Mouse (Mus musculus) skeletal muscle tissue, adult 2 months (tissue): Measurements from ENCODE around the gene Ggt6.

Source experiments
- DNase-seq: peaks from one replicate; pipeline ENCODE4 v3.0.0-alpha.2; 2012; ENCODE audit warnings: low read depth, low spot score

Ggt6 gene

DNA sequence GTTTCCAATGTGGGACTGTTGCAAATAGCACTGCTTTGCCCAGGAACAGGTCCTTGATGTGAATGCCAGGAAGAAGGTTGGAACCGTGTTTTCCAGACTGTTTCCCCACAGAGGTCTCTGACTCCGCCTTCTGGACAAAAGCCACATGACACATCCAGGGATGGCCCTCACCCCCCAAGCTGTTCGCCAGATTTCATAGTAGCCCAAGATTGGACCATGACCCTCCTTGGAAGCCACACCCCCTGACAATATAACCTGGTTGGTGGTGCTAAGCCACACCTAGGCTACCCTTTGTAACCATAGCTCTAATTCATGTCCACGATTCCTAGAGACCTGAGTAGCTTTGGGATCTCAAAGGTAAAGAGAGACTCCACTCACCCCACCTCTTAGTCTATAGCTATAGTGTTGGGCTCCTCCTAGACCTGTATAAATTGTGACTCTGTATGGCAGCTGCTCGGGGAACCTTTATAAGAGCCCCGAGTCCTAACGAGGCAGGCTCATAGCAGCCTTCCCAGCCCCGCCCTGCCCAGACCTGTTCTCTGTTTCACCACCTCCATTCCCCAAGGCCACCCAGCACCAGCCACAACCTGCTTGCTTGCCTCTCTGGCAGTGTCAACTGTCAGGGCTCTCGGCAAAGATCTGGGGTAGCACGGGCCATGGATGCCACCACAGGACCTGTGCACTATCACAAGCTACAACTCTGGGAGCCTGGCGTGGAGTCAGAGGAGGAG lies at the start of gene Ggt6:
Gene Ggt6 (plus strand): TSS at position 564 of the 731 bp plus-strand sequence.
- DNase-seq: no peak

DNA sequence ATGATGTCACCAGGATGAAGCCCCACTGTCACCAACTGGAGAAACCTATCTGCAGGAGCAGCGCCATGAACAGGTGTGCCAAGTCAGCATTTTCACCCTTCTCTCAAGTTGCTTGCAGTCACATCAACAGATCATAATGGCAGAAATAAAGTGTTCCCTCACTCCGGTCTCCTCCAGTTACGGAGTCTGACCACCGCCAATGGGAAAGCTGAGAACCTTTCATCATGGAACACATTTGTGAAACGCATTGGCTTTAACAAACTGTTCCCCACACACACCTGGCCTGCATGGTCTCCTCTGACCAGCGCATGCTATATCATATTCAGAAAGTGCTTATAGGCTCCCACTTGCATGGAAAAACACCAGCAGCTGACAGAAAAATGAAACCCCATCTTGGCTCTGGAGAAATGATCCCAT lies 47.2 kb upstream of the Ggt6 start:
- DNase-seq: peak; percentile 94

DNA sequence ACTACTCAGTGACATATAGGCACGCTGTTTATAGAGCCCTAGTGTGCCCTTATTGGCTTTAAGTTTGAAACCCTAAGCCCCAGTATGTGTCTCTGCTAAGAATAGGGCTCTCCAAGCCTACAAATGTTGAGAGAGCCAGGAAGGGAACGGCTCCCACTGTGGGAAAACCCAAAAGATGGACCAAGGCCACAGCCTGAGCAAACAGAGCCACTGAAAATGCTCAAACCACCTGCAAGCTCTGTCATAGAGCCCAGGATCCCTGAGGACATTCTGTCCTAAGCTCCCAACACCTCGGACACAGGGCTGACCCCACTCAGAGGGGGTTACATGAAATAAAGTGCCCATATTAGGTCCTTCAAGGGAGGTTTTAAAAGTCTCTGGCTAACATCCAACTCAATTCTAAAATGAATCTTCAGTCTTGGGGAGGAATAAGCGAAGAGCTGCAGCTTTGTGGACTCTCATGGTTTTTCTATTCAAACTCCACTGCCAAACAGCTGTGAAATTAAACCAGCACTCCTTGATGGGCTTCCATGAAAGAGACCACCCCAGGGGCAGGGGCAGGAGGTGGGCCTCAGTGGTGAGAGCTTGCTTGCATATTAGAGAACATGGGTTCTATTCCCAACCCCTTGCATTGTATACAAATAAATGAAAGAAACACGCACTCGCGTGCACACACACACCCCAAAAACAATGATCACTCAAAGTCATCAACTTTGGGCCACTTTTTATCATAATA lies 45.8 kb upstream of the Ggt6 start:
- peak; percentile 81 for DNase-seq

DNA sequence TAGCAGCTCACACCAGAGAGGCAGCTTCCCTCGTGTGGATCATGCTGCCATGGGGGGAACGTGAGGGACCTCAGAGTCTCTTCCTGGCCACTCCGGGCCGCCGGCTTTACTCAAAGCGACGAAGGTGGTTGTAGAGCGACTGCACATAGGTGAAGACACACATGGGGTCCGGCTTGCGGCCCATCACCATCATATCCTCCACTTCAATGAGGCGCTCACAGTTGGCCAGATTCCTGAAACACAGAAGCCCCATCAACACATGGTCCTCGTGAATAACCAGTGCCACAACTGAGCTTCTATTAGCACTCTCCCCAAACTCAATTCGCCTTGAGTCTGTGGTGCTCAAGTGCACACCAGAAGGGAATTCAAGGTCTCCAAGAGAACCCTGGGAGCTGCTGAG lies 44.1 kb upstream of the Ggt6 start:
- no peak for DNase-seq

DNA sequence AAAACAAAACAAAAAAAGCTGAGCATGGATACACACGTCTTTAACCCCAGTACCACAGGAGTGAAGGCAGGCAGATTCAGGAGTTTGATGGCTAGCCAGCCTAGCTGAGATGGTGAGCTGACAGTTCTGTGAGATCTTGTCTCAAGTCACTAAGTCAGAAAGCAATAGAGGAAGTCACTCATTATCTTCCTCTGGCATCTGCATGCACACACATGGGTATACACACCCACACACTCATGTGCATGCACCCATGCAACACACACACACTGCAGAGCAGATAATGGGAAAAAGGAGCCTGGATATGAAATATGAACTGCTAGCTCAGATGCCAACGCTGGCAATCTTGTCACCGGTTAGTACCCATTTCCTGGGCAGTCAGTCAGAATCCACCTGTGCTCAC lies 42.1 kb upstream of the Ggt6 start:
- no peak for DNase-seq

DNA sequence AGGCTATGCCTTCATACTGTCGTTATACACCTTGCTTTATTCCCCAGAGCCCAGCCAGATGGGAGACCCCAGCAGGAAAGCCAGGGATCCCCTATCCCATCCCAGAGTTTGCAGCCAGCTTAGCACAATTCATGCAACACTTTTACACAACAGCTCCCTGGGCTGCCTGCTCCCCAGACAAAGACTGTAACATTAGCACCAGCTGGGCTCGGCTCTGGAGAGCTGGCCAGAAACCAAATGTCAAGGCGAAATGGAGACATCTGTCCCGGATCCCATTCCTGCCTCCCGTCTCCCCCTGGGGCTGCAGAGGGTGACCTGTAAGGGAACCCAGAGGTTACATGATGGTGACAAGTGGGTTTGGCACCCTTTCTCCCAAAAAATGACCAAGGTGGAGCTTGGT lies 41.7 kb upstream of the Ggt6 start:
- DNase-seq: peak; percentile 81

DNA sequence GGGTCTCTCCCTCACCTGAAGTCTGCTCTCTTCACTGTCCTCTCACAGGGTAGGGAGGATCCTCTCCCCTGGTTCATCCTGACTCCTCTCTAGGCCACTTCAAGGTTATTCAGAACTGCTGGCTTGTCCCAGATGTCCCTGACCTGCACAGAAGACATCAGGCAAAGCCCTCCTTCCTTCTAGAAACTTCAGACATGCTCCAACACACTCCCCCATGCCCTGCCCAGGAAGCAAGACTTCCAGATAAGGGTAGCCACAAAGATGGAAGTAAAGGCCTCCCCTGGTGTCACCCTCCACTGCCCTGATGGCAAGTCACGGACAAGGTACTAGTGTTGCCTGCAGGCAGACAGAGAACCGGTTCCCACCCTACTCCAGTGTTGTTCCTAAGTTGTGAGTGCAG lies 40.6 kb upstream of the Ggt6 start:
- DNase-seq: no peak

DNA sequence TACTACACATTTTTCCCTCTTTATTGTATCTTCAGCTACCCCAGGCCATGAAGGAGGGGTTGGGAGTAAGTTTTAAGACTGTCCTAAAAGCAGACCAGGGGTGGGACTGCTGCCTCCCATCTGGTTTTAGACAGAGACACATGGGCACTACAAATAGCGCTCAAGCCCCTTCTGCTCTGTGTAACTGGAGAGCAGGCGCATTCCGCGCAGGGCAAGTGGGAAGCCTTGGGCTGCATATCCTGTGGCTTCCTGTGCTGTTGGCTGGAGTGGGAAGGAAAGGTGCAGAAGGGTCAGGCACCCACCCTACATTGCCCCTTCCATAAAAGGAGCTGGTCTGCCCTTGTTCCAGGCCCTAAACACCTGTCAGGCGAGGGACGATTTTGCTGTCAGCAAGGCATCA lies 39.7 kb upstream of the Ggt6 start:
- DNase-seq: no peak

DNA sequence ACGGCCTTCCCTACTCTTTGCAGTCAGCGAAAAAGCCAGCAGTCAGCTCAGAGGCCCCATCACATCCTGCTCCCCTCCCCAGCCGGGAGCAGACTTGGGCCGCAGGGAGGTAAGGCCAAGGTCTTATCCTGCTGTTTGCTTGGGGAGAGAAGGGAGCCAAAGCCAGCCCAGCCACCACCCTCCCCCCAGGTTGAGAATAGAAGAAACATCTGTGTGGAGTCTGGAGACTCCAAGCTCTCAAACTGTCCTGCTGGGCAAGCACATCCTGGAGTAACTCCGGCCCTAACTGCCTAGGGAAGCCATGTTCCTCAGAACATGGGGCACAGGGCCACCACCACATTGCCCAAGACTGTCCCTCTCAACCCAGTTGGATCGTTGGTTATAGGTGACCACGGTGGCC lies 38.7 kb upstream of the Ggt6 start:
- no peak for DNase-seq

DNA sequence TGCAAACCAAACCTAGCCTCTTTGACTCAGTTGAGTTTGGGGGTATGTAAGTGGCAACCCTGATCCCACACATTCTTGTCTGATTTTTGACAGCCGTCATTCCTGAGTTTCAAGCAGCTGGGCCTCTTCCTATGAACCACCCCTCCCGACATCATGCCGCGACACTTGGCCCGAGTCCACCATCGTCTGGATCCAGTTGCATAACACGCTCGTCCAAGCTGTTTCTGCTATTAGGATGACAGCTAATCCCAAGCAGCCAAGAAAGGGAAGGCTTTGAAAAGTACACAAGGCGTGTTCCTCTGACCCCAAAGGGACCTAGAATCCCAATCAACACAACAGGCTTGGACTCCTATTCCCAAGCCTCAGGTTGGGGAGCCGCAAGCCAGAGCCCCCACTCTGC lies 38.3 kb upstream of the Ggt6 start:
- DNase-seq: peak; percentile 86

DNA sequence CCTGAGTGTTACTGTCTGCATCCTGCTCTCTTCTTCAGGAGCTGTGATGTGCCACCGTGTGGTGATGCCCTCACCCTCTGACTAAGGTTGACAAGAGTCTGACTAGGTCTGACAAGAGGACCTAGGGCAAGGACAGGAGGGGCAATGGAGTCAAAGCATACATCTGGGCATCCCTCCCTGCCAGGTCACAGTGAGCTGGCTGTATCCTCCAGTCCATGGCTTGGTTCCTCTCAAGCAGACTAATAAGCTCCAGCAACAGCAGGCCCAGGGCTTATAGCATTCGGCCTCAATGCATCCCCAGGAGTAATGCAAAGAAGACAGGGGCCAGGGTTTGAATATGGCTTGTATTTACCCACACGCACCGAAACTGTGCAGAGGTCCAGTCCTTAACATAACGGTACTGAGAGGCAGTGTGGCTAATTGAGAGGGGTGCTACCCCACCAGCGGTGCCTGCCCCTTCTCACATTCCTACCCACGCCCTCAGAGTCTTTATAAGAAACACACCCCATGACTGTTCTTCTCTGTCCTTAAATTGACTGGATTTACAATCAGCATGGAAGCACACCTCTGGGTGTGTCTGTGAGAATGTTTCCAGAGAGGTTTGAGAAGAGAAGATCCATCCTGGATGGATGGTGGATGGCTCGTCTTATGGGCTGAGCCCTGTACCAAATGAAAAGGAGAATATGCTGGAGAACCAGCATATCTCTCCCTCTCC lies 37.4 kb upstream of the Ggt6 start:
- no peak for DNase-seq

DNA sequence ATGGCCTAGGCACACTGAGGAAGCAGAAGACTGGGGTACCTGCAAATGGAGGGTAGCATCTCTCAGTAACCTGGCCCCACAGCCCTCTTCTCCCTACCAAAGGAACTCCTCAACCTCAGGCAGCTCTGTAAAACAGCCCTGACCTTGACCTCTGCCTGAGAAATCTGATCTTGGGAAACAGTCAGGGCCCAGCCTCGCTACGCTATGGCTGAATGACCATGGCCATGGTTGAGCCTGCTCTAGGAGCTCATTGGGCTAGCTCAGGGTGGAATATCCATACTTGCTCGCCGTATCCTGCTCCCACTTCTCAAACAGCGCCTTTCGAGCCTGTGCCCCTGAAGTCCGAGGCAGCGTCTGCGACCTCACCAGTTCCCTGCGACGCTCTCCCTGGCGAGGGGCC lies 34.3 kb upstream of the Ggt6 start:
- DNase-seq: no peak

DNA sequence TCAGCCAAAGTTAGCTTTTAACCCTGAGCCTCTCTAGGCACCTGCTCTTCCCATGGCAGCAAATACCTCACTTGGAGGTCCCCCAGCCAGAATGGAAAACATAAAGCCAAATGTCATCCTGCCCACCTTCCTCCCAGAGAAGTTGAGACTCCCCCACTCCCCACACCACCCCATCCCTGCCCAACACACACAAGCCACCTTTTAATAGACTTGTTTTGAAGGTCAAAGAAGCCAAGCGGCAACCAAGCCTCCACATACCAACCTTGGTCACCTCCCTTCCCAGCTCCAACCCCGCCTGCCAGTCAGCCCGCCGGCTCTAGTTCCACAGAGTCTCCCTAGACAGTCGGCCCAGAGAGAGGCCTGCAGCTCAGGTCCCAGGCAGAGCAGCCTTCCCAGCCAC lies 33.3 kb upstream of the Ggt6 start:
- DNase-seq: no peak

DNA sequence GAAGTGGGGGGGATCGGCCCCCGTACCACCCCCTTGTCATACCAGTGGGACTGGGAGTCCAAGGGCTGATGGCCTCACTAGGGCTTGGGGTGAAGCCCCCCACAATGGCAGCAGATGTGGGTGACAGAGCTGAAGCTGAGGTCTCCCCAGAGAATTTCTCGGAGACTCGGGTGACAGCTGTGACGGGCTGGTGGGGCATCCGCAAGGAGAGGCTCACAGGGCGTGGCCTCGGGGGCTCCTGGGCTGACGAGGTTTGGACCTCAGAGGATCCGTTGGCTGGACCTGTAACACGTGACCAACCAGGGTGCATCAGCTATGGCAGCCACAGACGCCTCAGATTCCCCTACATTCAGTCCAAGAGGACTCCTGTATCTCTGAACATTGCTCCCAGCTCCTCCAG lies 32.4 kb upstream of the Ggt6 start:
- no peak for DNase-seq

DNA sequence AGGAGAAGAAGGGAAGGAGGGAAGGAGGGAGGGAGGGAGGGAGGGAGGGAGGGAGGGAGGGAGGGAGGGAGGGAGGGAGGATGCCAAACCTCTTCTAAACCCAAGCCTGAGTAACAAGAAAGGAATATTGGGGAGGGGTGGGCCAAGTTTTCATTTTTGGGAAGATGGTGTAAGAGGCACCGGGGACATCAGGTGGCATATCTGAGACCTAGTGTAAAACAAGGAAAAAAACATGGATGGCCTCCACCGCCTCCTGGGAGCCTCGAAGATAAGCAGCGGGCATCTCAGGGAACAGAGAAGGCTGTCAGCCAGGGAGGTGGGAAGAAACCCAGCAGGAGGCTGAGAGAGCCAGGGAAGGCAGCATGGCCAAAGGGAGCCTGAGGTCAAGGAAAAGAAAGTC lies 29.8 kb upstream of the Ggt6 start:
- no peak for DNase-seq

DNA sequence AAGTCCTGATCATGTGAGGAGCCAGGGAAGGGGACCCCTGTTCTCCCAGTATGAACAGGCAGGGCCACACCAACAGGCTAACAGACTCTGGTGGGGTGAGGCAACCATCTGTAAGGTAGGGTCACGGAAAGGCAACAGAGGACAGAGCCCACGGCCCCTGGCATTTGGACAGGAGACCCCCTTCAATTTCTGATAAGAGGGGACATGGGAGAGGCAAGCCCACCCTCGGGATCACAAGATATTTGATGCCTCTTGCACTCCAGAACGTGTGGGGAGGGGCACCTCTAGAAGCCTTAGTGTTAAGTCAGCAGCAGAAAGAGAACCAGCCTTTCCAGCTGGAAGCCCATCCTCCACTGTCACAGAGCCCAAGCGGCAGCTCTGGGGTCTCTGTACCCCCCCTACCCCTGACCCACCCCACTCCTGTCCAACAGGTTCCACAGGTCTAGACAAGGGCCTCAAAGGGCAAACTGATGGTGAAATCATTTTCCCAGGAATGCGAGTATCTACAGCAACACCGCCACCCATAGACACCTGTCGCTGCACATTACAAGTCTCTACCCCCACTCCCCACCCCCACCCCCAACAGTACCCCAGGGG lies 29.1 kb upstream of the Ggt6 start:
- no peak for DNase-seq

DNA sequence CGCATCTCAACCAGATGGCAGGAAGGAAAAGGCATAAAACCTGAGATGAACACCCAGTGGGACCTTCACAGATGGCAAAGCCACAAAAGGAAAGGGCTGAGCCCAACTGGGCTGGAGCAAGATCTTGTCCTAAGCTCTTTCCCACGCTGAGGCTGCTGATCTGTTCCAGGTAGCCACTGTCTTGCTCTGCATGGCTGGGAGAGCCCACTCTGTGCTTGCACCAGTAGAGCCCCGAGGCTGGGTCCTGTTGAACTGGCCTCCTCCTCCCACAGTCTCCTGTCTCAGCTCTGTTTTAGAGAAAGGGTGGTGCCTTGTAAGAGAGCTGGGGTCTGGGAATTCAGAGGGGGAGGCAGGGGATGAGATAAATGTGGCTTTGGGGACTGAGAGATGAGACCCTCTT lies 28.2 kb upstream of the Ggt6 start:
- DNase-seq: no peak

DNA sequence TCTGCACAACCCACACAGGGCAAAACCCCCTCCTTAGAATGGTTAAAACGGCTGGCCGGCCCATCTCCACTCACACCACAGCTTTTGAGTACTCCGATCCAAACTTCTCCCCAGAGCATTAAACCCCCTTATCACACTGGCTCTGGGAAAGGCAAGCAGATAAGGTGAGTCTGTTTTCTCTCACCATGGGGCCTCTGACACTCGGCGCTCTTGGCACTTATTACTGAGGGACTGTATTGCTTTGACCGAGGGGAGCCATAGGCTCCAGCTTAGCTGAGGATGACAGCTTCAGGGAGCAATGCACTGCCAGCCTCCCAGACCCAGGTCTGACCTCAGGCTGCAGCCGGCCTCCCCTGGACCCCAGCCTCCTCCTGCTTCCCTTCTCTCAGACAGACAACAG lies 27.8 kb upstream of the Ggt6 start:
- DNase-seq: no peak

DNA sequence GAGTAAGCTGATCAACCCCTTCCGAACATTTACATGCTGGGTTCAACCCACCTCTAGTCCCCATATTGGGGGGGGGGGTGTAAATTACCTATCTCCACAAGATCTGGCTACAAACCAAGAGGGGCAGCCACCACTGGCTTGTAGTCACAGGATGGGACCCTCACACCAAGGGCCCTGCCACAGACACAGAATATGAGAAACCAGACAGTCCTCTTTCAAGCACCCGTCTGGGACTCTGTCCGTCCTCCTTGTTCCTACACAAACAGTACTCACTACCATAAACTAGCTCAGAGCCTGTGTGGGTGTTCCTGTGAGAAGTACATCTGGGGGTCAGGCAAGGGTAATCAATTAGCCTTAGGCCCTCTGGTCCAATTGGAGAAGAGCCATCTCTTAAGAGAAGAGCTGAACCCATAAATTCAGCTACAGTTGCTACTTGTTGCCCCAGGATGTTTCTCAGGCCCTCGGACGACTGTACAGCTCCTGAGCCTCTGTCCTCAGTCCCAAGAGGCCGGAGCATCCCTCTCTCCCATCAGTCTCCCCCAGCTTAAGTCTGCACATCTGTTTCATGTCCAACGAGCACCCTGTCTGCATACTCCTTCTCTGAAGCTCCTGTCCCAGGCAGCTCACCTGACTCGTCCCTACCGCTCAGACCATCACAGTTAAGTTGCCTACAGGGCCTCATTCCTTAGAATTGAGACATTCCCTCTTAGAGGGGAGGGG lies 26.7 kb upstream of the Ggt6 start:
- no peak for DNase-seq

DNA sequence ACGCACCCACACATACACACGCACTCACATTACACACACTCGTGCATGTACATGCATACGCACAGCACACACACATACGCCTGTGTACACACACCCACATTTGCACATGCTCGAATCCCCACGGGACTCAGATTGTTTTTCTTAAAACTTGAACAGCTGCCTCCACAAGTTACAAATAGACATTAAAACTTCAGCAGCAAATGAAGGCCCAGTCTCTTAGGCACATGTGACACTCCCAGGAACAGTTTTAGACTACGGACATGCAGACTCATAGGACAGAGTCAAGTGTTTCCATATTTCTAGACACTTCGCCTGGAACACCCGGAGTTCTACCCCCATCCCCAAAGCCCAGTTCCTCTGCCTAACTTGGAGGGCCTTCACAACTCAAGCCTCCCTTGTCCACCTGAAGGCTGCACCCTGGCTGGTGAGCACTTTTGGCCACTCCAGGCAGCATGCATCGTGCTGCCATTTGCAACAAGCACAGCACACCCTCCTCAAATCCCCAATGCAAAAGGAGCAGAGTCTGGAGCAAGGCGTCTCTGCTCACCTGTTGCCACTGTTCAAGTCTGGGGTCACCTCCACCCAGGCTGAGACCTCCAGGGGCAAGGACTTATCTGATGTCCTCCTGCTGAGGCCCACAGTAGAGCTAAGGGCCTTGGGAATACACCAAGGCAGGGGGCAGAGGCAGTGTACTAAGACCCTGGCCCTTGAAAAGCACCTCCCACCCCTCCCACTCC lies 25.5 kb upstream of the Ggt6 start:
- no peak for DNase-seq

DNA sequence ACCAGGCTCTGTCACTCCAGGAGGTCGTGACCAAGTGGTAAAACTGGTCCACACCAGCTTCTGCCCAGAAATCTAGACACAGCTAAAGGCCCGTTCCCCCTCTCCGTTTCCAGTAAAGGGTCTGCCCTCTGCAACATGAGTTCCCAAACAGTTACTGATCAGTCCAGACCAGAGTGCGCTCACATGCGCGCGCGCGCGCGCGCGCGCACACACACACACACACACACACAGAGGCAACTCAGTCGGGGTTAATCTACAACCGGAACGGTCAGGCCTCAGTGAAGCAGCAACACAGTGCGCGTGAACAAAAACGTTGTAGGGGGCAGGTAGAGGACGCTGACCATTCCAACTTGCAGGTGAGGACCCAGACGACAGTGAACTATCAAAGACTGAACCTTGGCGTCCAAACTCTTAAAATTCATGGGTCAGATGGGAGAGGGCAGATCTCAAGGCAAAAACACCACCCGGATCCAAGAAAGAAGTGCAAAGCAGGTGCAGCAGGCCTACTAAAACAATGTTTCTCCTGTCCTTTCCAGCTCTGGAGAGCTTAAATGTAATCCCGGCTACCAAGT lies 24.7 kb upstream of the Ggt6 start:
- DNase-seq: no peak
